Mouse (Mus musculus) layer of hippocampus, adult 2 months (tissue): Measurements from ENCODE around the gene Arr3. TPM values are rescaled to one million over a fixed set of nuclear protein-coding genes. Genes with fewer than 3 reads are reported as not detected.

Source experiments
- DNase-seq, 2 experiments: peaks; one replicate each; pipeline ENCODE4 v3.0.0; 2022; ENCODE audit warnings: low spot score in 2 of 2
- H3K27ac ChIP-seq: fragments of 200-600 bp; 2 replicates; pipeline ENCODE4 v1.8.1; 2022
- H3K4me3 ChIP-seq: fragments of 200-600 bp; 2 replicates; pipeline ENCODE4 v1.8.1; 2022; ENCODE audit warnings: mild to moderate bottlenecking
- CTCF ChIP-seq: fragments of 200-600 bp; conservative IDR thresholded peaks from 2 replicates; pipeline ENCODE4 v1.8.1; 2022; ENCODE audit warnings: antibody characterized with exemption, mild to moderate bottlenecking, moderate library complexity
- long read RNA-seq, 2 experiments: library from polyadenylated mRNA; stranded (forward); transcript quantifications; one replicate each; pipeline ENCODE4 v2.0.0; 2021; ENCODE audit warnings: borderline mapping rate in 2 of 2
- total RNA-seq, 2 experiments: library from RNA; stranded (reverse); gene quantifications; 2 replicates each; pipeline ENCODE4 v1.2.3; 2021

Arr3 gene
- total RNA-seq = under 1 TPM in 1 of 2 experiments, not detected in 1; 0.41 TPM
- long read RNA-seq, experiment 1 = 0 reads
- long read RNA-seq, experiment 2 = 0 reads

- no peak for DNase-seq
- Histone ChIP-seq H3K27ac (no peak within 1 kb of the TSS), H3K4me3 (no peak within 1 kb of the TSS)
- TF ChIP-seq CTCF = no peak
Measured at GRCm38 (mm10) chrX:100605314-100605713, at the start of gene Arr3. TSS of gene Arr3 (plus strand) at chrX:100605497.

- no peak for DNase-seq
- no peak for TF ChIP-seq CTCF
- no peak overlapping the region for H3K4me3 ChIP-seq
- H3K27ac ChIP-seq = no peak overlapping the region
Measured at GRCm38 (mm10) chrX:100556026-100556425, 49.3 kb upstream of the Arr3 start.

GRCm38 (mm10) chrX:100565696-100566095 lies 39.6 kb upstream of the Arr3 start:
- Histone ChIP-seq H3K4me3 (no peak overlapping the region), H3K27ac (no peak overlapping the region)
- TF ChIP-seq CTCF = no peak
- no peak for DNase-seq

GRCm38 (mm10) chrX:100571951-100572350 lies 33.3 kb upstream of the Arr3 start, which contains the start of gene Awat1:
TSS of gene Awat1 (plus strand) at chrX:100572251.
- DNase-seq = no peak
- H3K27ac ChIP-seq = no peak within 1 kb of the TSS
- no peak within 1 kb of the TSS for H3K4me3 ChIP-seq
- TF ChIP-seq CTCF = no peak

- no peak for TF ChIP-seq CTCF
- Histone ChIP-seq H3K27ac (no peak within 1 kb of the TSS), H3K4me3 (no peak within 1 kb of the TSS)
- no peak for DNase-seq
Measured at GRCm38 (mm10) chrX:100594791-100595190, 10.5 kb upstream of the Arr3 start, which contains the start of gene P2ry4. TSS of gene P2ry4 (minus strand) at chrX:100594869.

GRCm38 (mm10) chrX:100597439-100597838 lies 7.9 kb upstream of the Arr3 start:
- peak in 1 of 2 experiments; percentile 57 for DNase-seq
- Histone ChIP-seq H3K27ac (peak overlapping the region; percentile 65), H3K4me3 (no peak overlapping the region)
- peak; percentile 75 for TF ChIP-seq CTCF

- H3K27ac ChIP-seq = peak overlapping the region; percentile 64
- DNase-seq = no peak
- no peak for TF ChIP-seq CTCF
- H3K4me3 ChIP-seq = no peak overlapping the region
Measured at GRCm38 (mm10) chrX:100599755-100600154, 5.5 kb upstream of the Arr3 start.

GRCm38 (mm10) chrX:100618488-100618887 lies 13.2 kb downstream of the Arr3 start:
- Histone ChIP-seq H3K27ac (no peak overlapping the region), H3K4me3 (no peak overlapping the region)
- no peak for DNase-seq
- TF ChIP-seq CTCF = no peak

- peak; percentile 66 for TF ChIP-seq CTCF
- H3K4me3 ChIP-seq = no peak overlapping the region
Measured at GRCm38 (mm10) chrX:100621366-100621765, 16.1 kb downstream of the Arr3 start.

GRCm38 (mm10) chrX:100624242-100624641 lies 18.9 kb downstream of the Arr3 start:
- no peak for DNase-seq
- no peak overlapping the region for H3K27ac ChIP-seq
- TF ChIP-seq CTCF = no peak
- H3K4me3 ChIP-seq = no peak overlapping the region

More at GRCm38 (mm10) chrX:100621366-100621765, 16.1 kb downstream of the Arr3 start:
- DNase-seq = no peak
- no peak overlapping the region for H3K27ac ChIP-seq

- peak overlapping the region; percentile 85 for H3K27ac ChIP-seq
- H3K4me3 ChIP-seq = peak overlapping the region; percentile 69
- DNase-seq = no peak
- TF ChIP-seq CTCF = no peak
Measured at GRCm38 (mm10) chrX:100625146-100625545, 19.8 kb downstream of the Arr3 start.

GRCm38 (mm10) chrX:100625546-100625801 lies 20.2 kb downstream of the Arr3 start, which contains the start of gene Kif4:
TSS of gene Kif4 (plus strand) at chrX:100625737.
- no peak for DNase-seq
- Histone ChIP-seq H3K4me3 (peak within 1 kb of the TSS; percentile 69), H3K27ac (peak within 1 kb of the TSS; percentile 85)
- no peak for TF ChIP-seq CTCF

GRCm38 (mm10) chrX:100625802-100626793 lies 20.8 kb downstream of the Arr3 start, which contains the start of gene Pdzd11:
TSS of gene Pdzd11 (minus strand) at chrX:100626568.
- DNase-seq = peak; percentile 80 to 93
- H3K4me3 ChIP-seq = peak within 1 kb of the TSS; percentile 69
- peak within 1 kb of the TSS; percentile 85 for H3K27ac ChIP-seq
- no peak for TF ChIP-seq CTCF
